Mouse (Mus musculus): ENCODE results near the gene Apoa2. TPM values are rescaled to one million over a fixed set of nuclear protein-coding genes. Genes with fewer than 3 reads are reported as not detected.

Apoa2 gene
- polyA plus RNA-seq, 1 experiment from 2014 or later = not detected

GRCm38 (mm10) chr1:171221281-171222193 is 3.3 kb upstream of the Apoa2 start:
- Histone ChIP-seq H3K79me2 (ENCODE audit: inconsistent target) (peaks cover 10% of the 10 kb centered on the region; the same call in 1 of the 2 replicates), H3K4me3 (ENCODE audit: inconsistent target) (peak overlapping the region; percentile 88), H3K27ac (peak overlapping the region; percentile 73), H3K36me3 (ENCODE audit: inconsistent target) (peaks cover 23% of the 10 kb centered on the region)
- WGBS (ENCODE audit: missing documents) = 10% methylated on average over 22 of the region's 22 CpGs

- Histone ChIP-seq H3K27ac (peak within 1 kb of the TSS; percentile 73), H3K79me2 (ENCODE audit: inconsistent target) (peaks cover 11% of the 10 kb centered on the region; the same call in 1 of the 2 replicates), H3K36me3 (ENCODE audit: inconsistent target) (peaks cover 23% of the 10 kb centered on the region), H3K4me3 (ENCODE audit: inconsistent target) (peak within 1 kb of the TSS; percentile 88)
- WGBS (ENCODE audit: missing documents) = 4% methylated on average over 26 of the region's 28 CpGs
Measured at GRCm38 (mm10) chr1:171222238-171223155, 2.4 kb upstream of the Apoa2 start, which contains the start of gene Tomm40l. Gene Tomm40l, minus strand, starts transcription at chr1:171222514.

- Histone ChIP-seq H3K36me3 (ENCODE audit: inconsistent target) (peaks cover 23% of the 10 kb centered on the region), H3K27ac (peak overlapping the region; percentile 72)
- WGBS (ENCODE audit: missing documents) = 74% methylated on average over 6 of the region's 6 CpGs
Measured at GRCm38 (mm10) chr1:171223168-171223567, 1.7 kb upstream of the Apoa2 start.

GRCm38 (mm10) chr1:171223796-171224195 is 1.1 kb upstream of the Apoa2 start:
- peaks cover 24% of the 10 kb centered on the region for H3K79me2 ChIP-seq (ENCODE audit: inconsistent target)
- H3K36me3 ChIP-seq (ENCODE audit: inconsistent target) = peaks cover 17% of the 10 kb centered on the region
- no peak overlapping the region for H3K27ac ChIP-seq
- WGBS (ENCODE audit: missing documents) = 90% methylated on average over 2 of the region's 2 CpGs
- no peak overlapping the region for H3K4me3 ChIP-seq (ENCODE audit: inconsistent target)

More at GRCm38 (mm10) chr1:171223168-171223567, 1.7 kb upstream of the Apoa2 start:
- H3K4me3 ChIP-seq (ENCODE audit: inconsistent target) = peak overlapping the region; percentile 88; the same call in 1 of the 2 replicates
- peaks cover 18% of the 10 kb centered on the region for H3K79me2 ChIP-seq (ENCODE audit: inconsistent target)

GRCm38 (mm10) chr1:171226780-171227179 is 1.9 kb downstream of the Apoa2 start:
- no peak overlapping the region for H3K4me3 ChIP-seq (ENCODE audit: inconsistent target)
- peaks cover 21% of the 10 kb centered on the region; the same call in 1 of the 2 replicates for H3K36me3 ChIP-seq (ENCODE audit: inconsistent target)
- whole genome bisulfite sequencing (ENCODE audit: missing documents) = 69% methylated on average over 3 of the region's 4 CpGs
- peak overlapping the region; percentile 54 for H3K27ac ChIP-seq
- peaks cover 45% of the 10 kb centered on the region for H3K79me2 ChIP-seq (ENCODE audit: inconsistent target)

- H3K36me3 ChIP-seq (ENCODE audit: inconsistent target) = peaks cover 21% of the 10 kb centered on the region; the same call in 1 of the 2 replicates
- no peak overlapping the region for H3K27ac ChIP-seq
- 85% methylated on average over 1 of the region's 1 CpGs for WGBS (ENCODE audit: missing documents)
- H3K79me2 ChIP-seq (ENCODE audit: inconsistent target) = peaks cover 55% of the 10 kb centered on the region
- H3K4me3 ChIP-seq (ENCODE audit: inconsistent target) = no peak overlapping the region
Measured at GRCm38 (mm10) chr1:171227879-171228278, 3.0 kb downstream of the Apoa2 start.

- H3K36me3 ChIP-seq (ENCODE audit: inconsistent target) = peaks cover 21% of the 10 kb centered on the region; the same call in 1 of the 2 replicates
- peaks cover 67% of the 10 kb centered on the region for H3K79me2 ChIP-seq (ENCODE audit: inconsistent target)
- H3K4me3 ChIP-seq (ENCODE audit: inconsistent target) = no peak overlapping the region
- WGBS (ENCODE audit: missing documents) = 97% methylated on average over 6 of the region's 6 CpGs
- 0 out of 2 replicates have a peak overlapping the region, but pooled peaks have one; percentile 99 for H3K27ac ChIP-seq
Measured at GRCm38 (mm10) chr1:171229750-171230149, 4.9 kb downstream of the Apoa2 start.

- H3K79me2 ChIP-seq (ENCODE audit: inconsistent target) = peaks cover 68% of the 10 kb centered on the region
- H3K27ac ChIP-seq = peak overlapping the region; percentile 99; the same call in 1 of the 2 replicates
- H3K4me3 ChIP-seq (ENCODE audit: inconsistent target) = no peak overlapping the region
- 97% methylated on average over 3 of the region's 3 CpGs for WGBS (ENCODE audit: missing documents)
- H3K36me3 ChIP-seq (ENCODE audit: inconsistent target) = peaks cover 21% of the 10 kb centered on the region; the same call in 1 of the 2 replicates
Measured at GRCm38 (mm10) chr1:171230215-171230614, 5.4 kb downstream of the Apoa2 start.

GRCm38 (mm10) chr1:171231844-171232243 is 7.0 kb downstream of the Apoa2 start:
- H3K36me3 ChIP-seq (ENCODE audit: inconsistent target) = peaks cover 27% of the 10 kb centered on the region; the same call in 1 of the 2 replicates
- WGBS (ENCODE audit: missing documents) = 5% methylated on average over 4 of the region's 4 CpGs
- H3K4me3 ChIP-seq (ENCODE audit: inconsistent target) = peak overlapping the region; percentile 99
- peaks cover 85% of the 10 kb centered on the region for H3K79me2 ChIP-seq (ENCODE audit: inconsistent target)
- H3K27ac ChIP-seq = peak overlapping the region; percentile 99

- peaks cover 90% of the 10 kb centered on the region for H3K79me2 ChIP-seq (ENCODE audit: inconsistent target)
- H3K4me3 ChIP-seq (ENCODE audit: inconsistent target) = peak overlapping the region; percentile 99
- peak overlapping the region; percentile 99 for H3K27ac ChIP-seq
- peaks cover 32% of the 10 kb centered on the region for H3K36me3 ChIP-seq (ENCODE audit: inconsistent target)
- 32% methylated on average over 5 of the region's 5 CpGs for WGBS (ENCODE audit: missing documents)
Measured at GRCm38 (mm10) chr1:171232348-171232747, 7.5 kb downstream of the Apoa2 start.

- peak overlapping the region; percentile 99 for H3K4me3 ChIP-seq (ENCODE audit: inconsistent target)
Measured at GRCm38 (mm10) chr1:171232800-171233730, 8.2 kb downstream of the Apoa2 start.

GRCm38 (mm10) chr1:171234126-171234525 is 9.3 kb downstream of the Apoa2 start, which contains the start of gene Fcer1g:
Gene Fcer1g, minus strand, starts transcription at chr1:171234365.
- 4% methylated on average over 14 of the region's 14 CpGs for WGBS (ENCODE audit: missing documents)
- H3K4me3 ChIP-seq (ENCODE audit: inconsistent target) = peak within 1 kb of the TSS; percentile 99
- H3K79me2 ChIP-seq (ENCODE audit: inconsistent target) = peaks cover 88% of the 10 kb centered on the region
- H3K36me3 ChIP-seq (ENCODE audit: inconsistent target) = peaks cover 47% of the 10 kb centered on the region
- H3K27ac ChIP-seq = peak within 1 kb of the TSS; percentile 99

More at GRCm38 (mm10) chr1:171232800-171233730, 8.2 kb downstream of the Apoa2 start:
- Histone ChIP-seq H3K27ac (peak overlapping the region; percentile 99), H3K79me2 (ENCODE audit: inconsistent target) (peaks cover 90% of the 10 kb centered on the region), H3K36me3 (ENCODE audit: inconsistent target) (peaks cover 39% of the 10 kb centered on the region)
- WGBS (ENCODE audit: missing documents) = 21% methylated on average over 12 of the region's 12 CpGs

- peaks cover 47% of the 10 kb centered on the region for H3K36me3 ChIP-seq (ENCODE audit: inconsistent target)
- WGBS (ENCODE audit: missing documents) = 54% methylated on average over 4 of the region's 4 CpGs
- H3K27ac ChIP-seq = peak overlapping the region; percentile 99
- H3K79me2 ChIP-seq (ENCODE audit: inconsistent target) = peaks cover 86% of the 10 kb centered on the region
- H3K4me3 ChIP-seq (ENCODE audit: inconsistent target) = peak overlapping the region; percentile 99; the same call in 1 of the 2 replicates
Measured at GRCm38 (mm10) chr1:171234538-171234937, 9.7 kb downstream of the Apoa2 start.

Data from macrophage (primary cell).